Mouse (Mus musculus): ENCODE measurements around the gene Pld2.

GRCm38 (mm10) chr11:70509753-70510564 lies 29.9 kb upstream of the Pld2 start:
- TF ChIP-seq CTCF (conservative IDR thresholded peaks at IDR 0.05; ENCODE audit: low read length) (peak; percentile 38), POU5F1 (IDR thresholded peaks at IDR 0.05; ENCODE audit: borderline replicate concordance, low read length) (no peak), NANOG (IDR thresholded peaks at IDR 0.05; ENCODE audit: borderline replicate concordance, low read length) (no peak)
